Mouse (Mus musculus) stomach, postnatal 0 days (tissue): ENCODE measurements at regions not wholly inside any gene's neighbourhood (a gene's known extent, or its start where the extent isn't known, plus 50 kb on each side); places are given as distances from the start of the nearest gene placed in this dataset.

Experiments
- CTCF ChIP-seq: IDR thresholded peaks from 2 replicates; pipeline ENCODE4 v1.5.1; 2016; ENCODE audit warnings: antibody characterized with exemption, low read depth, mild to moderate bottlenecking, moderate library complexity
- EP300 ChIP-seq: optimal IDR thresholded peaks from 2 replicates; pipeline ENCODE3; 2016; ENCODE audit warnings: antibody characterized with exemption

DNA sequence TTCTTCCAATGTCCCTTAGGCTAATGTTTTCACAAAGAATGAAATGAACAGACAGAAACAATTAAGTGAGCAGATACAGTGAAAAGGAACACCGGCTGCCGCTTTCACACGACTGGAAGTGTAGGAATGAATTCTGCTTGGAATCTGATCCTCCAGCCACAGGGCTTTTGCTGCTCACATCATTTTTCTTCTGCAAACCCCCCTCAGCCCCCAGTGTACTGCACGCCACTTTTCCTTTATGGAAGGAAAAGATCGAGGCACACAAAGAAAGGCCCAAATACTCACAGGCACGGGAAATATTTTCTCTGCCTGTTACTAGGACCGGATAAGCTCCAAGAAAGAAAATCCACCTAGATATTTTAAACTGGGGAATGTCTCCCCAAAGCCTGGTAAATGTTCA, 452.5 kb upstream of the Ubash3b start:
- no peak for TF ChIP-seq CTCF
- no peak for TF ChIP-seq EP300
